Mouse (Mus musculus): ENCODE measurements around the gene Ttc22. TPM values are rescaled to one million over a fixed set of nuclear protein-coding genes. Genes with fewer than 3 reads are reported as not detected.

The Ttc22 gene
- polyA plus RNA-seq, 1 experiment from 2014 or later, result 1.6 TPM

GRCm38 (mm10) chr4:106613105-106613504, 9.1 kb upstream of the Ttc22 start:
- whole genome bisulfite sequencing, result 80% methylated on average over 8 of the region's 8 CpGs
- no peaks in the 10 kb centered on the region for H3K9me3 ChIP-seq (ENCODE audit: control insufficient read depth, low read length)
- no peak overlapping the region for H3K4me3 ChIP-seq (ENCODE audit: low read length)
- no peaks in the 10 kb centered on the region for H3K27me3 ChIP-seq (replicated peaks; ENCODE audit: control insufficient read depth, insufficient read depth, low read length)
- H3K4me2 ChIP-seq (ENCODE audit: low read length), result no peak overlapping the region
- H3K4me1 ChIP-seq (ENCODE audit: control insufficient read depth, insufficient read depth, low read depth, low read length), result peaks cover 13% of the 10 kb centered on the region
- no peak overlapping the region for H3K27ac ChIP-seq (ENCODE audit: low read depth, low read length)
- H3K36me3 ChIP-seq (ENCODE audit: control insufficient read depth, insufficient read depth, low read length), result no peaks in the 10 kb centered on the region
- no peak overlapping the region for H3K9ac ChIP-seq (ENCODE audit: low read depth, low read length)
- ATAC-seq, result no peak

GRCm38 (mm10) chr4:106613560-106613959, 8.7 kb upstream of the Ttc22 start:
- H3K36me3 ChIP-seq (ENCODE audit: control insufficient read depth, insufficient read depth, low read length), result no peaks in the 10 kb centered on the region
- 61% methylated on average over 3 of the region's 3 CpGs for WGBS
- H3K9me3 ChIP-seq (ENCODE audit: control insufficient read depth, low read length), result no peaks in the 10 kb centered on the region
- H3K9ac ChIP-seq (ENCODE audit: low read depth, low read length), result no peak overlapping the region
- H3K4me3 ChIP-seq (ENCODE audit: low read length), result no peak overlapping the region
- H3K4me1 ChIP-seq (ENCODE audit: control insufficient read depth, insufficient read depth, low read depth, low read length), result peaks cover 13% of the 10 kb centered on the region
- H3K27ac ChIP-seq (ENCODE audit: low read depth, low read length), result no peak overlapping the region
- no peak overlapping the region for H3K4me2 ChIP-seq (ENCODE audit: low read length)
- H3K27me3 ChIP-seq (replicated peaks; ENCODE audit: control insufficient read depth, insufficient read depth, low read length), result no peaks in the 10 kb centered on the region
- ATAC-seq, result no peak

GRCm38 (mm10) chr4:106614180-106614797, 7.9 kb upstream of the Ttc22 start:
- H3K9ac ChIP-seq (ENCODE audit: low read depth, low read length), result peak overlapping the region; percentile 33; the same call in 1 of the 2 replicates
- no peak overlapping the region for H3K27ac ChIP-seq (ENCODE audit: low read depth, low read length)
- peaks cover 13% of the 10 kb centered on the region for H3K4me1 ChIP-seq (ENCODE audit: control insufficient read depth, insufficient read depth, low read depth, low read length)
- H3K4me3 ChIP-seq (ENCODE audit: low read length), result no peak overlapping the region
- no peaks in the 10 kb centered on the region for H3K9me3 ChIP-seq (ENCODE audit: control insufficient read depth, low read length)
- peak; percentile 85 for ATAC-seq
- H3K36me3 ChIP-seq (ENCODE audit: control insufficient read depth, insufficient read depth, low read length), result no peaks in the 10 kb centered on the region
- WGBS, result 41% methylated on average over 7 of the region's 7 CpGs
- no peak overlapping the region for H3K4me2 ChIP-seq (ENCODE audit: low read length)
- no peaks in the 10 kb centered on the region for H3K27me3 ChIP-seq (replicated peaks; ENCODE audit: control insufficient read depth, insufficient read depth, low read length)

GRCm38 (mm10) chr4:106614881-106615280, 7.4 kb upstream of the Ttc22 start:
- Histone ChIP-seq H3K4me2 (ENCODE audit: low read length) (no peak overlapping the region), H3K4me3 (ENCODE audit: low read length) (no peak overlapping the region), H3K27ac (ENCODE audit: low read depth, low read length) (no peak overlapping the region), H3K36me3 (ENCODE audit: control insufficient read depth, insufficient read depth, low read length) (no peaks in the 10 kb centered on the region), H3K9me3 (ENCODE audit: control insufficient read depth, low read length) (no peaks in the 10 kb centered on the region), H3K27me3 (replicated peaks; ENCODE audit: control insufficient read depth, insufficient read depth, low read length) (no peaks in the 10 kb centered on the region), H3K4me1 (ENCODE audit: control insufficient read depth, insufficient read depth, low read depth, low read length) (peaks cover 13% of the 10 kb centered on the region), H3K9ac (ENCODE audit: low read depth, low read length) (no peak overlapping the region; the same call in 1 of the 2 replicates)
- no peak for ATAC-seq
- 94% methylated on average over 9 of the region's 9 CpGs for WGBS

- Histone ChIP-seq H3K4me2 (ENCODE audit: low read length) (no peak overlapping the region), H3K27ac (ENCODE audit: low read depth, low read length) (no peak overlapping the region), H3K4me3 (ENCODE audit: low read length) (no peak overlapping the region), H3K9ac (ENCODE audit: low read depth, low read length) (no peak overlapping the region), H3K27me3 (replicated peaks; ENCODE audit: control insufficient read depth, insufficient read depth, low read length) (no peaks in the 10 kb centered on the region), H3K9me3 (ENCODE audit: control insufficient read depth, low read length) (no peaks in the 10 kb centered on the region), H3K36me3 (ENCODE audit: control insufficient read depth, insufficient read depth, low read length) (no peaks in the 10 kb centered on the region), H3K4me1 (ENCODE audit: control insufficient read depth, insufficient read depth, low read depth, low read length) (peaks cover 13% of the 10 kb centered on the region)
- ATAC-seq, result no peak
- 79% methylated on average over 12 of the region's 12 CpGs for WGBS
These were observed 6.6 kb upstream of the Ttc22 start for GRCm38 (mm10) chr4:106615637-106616036.

GRCm38 (mm10) chr4:106617056-106617455, 5.2 kb upstream of the Ttc22 start, which contains the start of gene Lexm:
TSS of gene Lexm (minus strand) at chr4:106617241.
- no peaks in the 10 kb centered on the region for H3K36me3 ChIP-seq (ENCODE audit: control insufficient read depth, insufficient read depth, low read length)
- H3K9ac ChIP-seq (ENCODE audit: low read depth, low read length), result peak within 1 kb of the TSS; percentile 33
- peak within 1 kb of the TSS; percentile 27 for H3K4me3 ChIP-seq (ENCODE audit: low read length)
- peaks cover 15% of the 10 kb centered on the region for H3K4me1 ChIP-seq (ENCODE audit: control insufficient read depth, insufficient read depth, low read depth, low read length)
- H3K27ac ChIP-seq (ENCODE audit: low read depth, low read length), result no peak within 1 kb of the TSS
- H3K4me2 ChIP-seq (ENCODE audit: low read length), result peak within 1 kb of the TSS; percentile 64
- peaks cover 7% of the 10 kb centered on the region for H3K27me3 ChIP-seq (replicated peaks; ENCODE audit: control insufficient read depth, insufficient read depth, low read length)
- no peak for ATAC-seq
- H3K9me3 ChIP-seq (ENCODE audit: control insufficient read depth, low read length), result no peaks in the 10 kb centered on the region
- WGBS, result 1% methylated on average over 18 of the region's 19 CpGs

GRCm38 (mm10) chr4:106618898-106619297, 3.3 kb upstream of the Ttc22 start:
- ATAC-seq, result no peak
- WGBS, result 95% methylated on average over 4 of the region's 4 CpGs
- H3K27ac ChIP-seq (ENCODE audit: low read depth, low read length), result no peak overlapping the region

GRCm38 (mm10) chr4:106621428-106621827, 804 bp upstream of the Ttc22 start:
- no peak overlapping the region for H3K4me3 ChIP-seq (ENCODE audit: low read length)
- no peaks in the 10 kb centered on the region for H3K36me3 ChIP-seq (ENCODE audit: control insufficient read depth, insufficient read depth, low read length)
- H3K9ac ChIP-seq (ENCODE audit: low read depth, low read length), result no peak overlapping the region
- H3K27ac ChIP-seq (ENCODE audit: low read depth, low read length), result no peak overlapping the region
- no peak for ATAC-seq
- H3K4me1 ChIP-seq (ENCODE audit: control insufficient read depth, insufficient read depth, low read depth, low read length), result peaks cover 16% of the 10 kb centered on the region
- 83% methylated on average over 3 of the region's 3 CpGs for WGBS
- H3K27me3 ChIP-seq (replicated peaks; ENCODE audit: control insufficient read depth, insufficient read depth, low read length), result peaks cover 23% of the 10 kb centered on the region
- no peak overlapping the region for H3K4me2 ChIP-seq (ENCODE audit: low read length)
- H3K9me3 ChIP-seq (ENCODE audit: control insufficient read depth, low read length), result no peaks in the 10 kb centered on the region

More at GRCm38 (mm10) chr4:106618898-106619297, 3.3 kb upstream of the Ttc22 start:
- Histone ChIP-seq H3K36me3 (ENCODE audit: control insufficient read depth, insufficient read depth, low read length) (no peaks in the 10 kb centered on the region), H3K9ac (ENCODE audit: low read depth, low read length) (no peak overlapping the region), H3K4me1 (ENCODE audit: control insufficient read depth, insufficient read depth, low read depth, low read length) (peaks cover 20% of the 10 kb centered on the region), H3K4me2 (ENCODE audit: low read length) (no peak overlapping the region), H3K4me3 (ENCODE audit: low read length) (no peak overlapping the region), H3K27me3 (replicated peaks; ENCODE audit: control insufficient read depth, insufficient read depth, low read length) (peaks cover 22% of the 10 kb centered on the region), H3K9me3 (ENCODE audit: control insufficient read depth, low read length) (no peaks in the 10 kb centered on the region)

GRCm38 (mm10) chr4:106622712-106623111, 480 bp downstream of the Ttc22 start:
- Histone ChIP-seq H3K36me3 (ENCODE audit: control insufficient read depth, insufficient read depth, low read length) (no peaks in the 10 kb centered on the region), H3K4me3 (ENCODE audit: low read length) (no peak overlapping the region), H3K9me3 (ENCODE audit: control insufficient read depth, low read length) (no peaks in the 10 kb centered on the region), H3K4me2 (ENCODE audit: low read length) (peak overlapping the region; percentile 27; the same call in 1 of the 2 replicates), H3K27ac (ENCODE audit: low read depth, low read length) (no peak overlapping the region), H3K4me1 (ENCODE audit: control insufficient read depth, insufficient read depth, low read depth, low read length) (peaks cover 7% of the 10 kb centered on the region), H3K9ac (ENCODE audit: low read depth, low read length) (no peak overlapping the region), H3K27me3 (replicated peaks; ENCODE audit: control insufficient read depth, insufficient read depth, low read length) (peaks cover 23% of the 10 kb centered on the region)
- ATAC-seq, result no peak
- WGBS, result 25% methylated on average over 27 of the region's 28 CpGs

Data from hindbrain, embryonic 16.5 days (tissue).